Comparison of ENCODE assay signal across 13 mouse cellular contexts in the genomic region with DNA sequence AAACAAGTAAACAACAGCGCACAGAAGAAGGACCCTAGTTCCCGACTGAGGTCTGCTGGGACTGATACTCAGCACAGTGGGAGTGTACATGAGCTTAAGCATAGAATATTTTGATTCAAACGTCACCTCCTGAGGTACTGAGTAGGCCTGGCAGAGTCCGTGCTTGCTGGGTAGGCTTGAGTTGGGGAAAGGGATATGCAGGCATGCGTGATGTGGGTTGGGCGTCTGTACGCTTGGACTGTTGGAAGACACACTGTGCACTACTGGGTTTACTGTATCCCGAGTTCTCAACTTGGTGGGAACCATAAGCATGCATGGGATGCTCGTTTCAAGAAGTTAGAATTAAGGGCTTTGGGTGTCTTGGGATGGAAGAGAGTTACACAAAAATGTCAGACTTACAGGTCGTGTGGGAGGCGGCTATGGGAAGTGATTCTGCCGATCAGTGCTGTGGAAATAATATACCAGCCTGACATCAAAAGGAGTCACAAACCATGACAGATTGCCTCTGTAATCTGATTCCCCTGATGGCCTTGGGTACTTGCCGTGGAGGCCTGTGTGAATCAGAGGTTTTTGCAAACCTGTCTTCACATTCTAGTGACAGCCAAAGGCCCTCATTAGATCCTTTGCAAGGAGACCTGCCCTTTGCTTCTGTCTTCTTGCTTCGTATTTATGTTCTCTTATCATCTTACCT.
DNase-seq lines count a peak whose midpoint lies in the region; ATAC-seq and TF ChIP-seq lines count a peak whose summit lies in the region.
"Had no signal": no experiment of that assay in that cellular context is flagged by ENCODE, and none has a peak within 500 bp of the region (broad histone marks: within the 10 kb centered on the region; RNA-seq: fewer than 3 reads in every experiment).

No protein-coding gene starts in this region.

- H3K4me3 ChIP-seq in midbrain, embryonic 12.5 days: no peak overlapping the region
- H3K4me3 ChIP-seq in midbrain, postnatal 0 days (ENCODE audit: low read depth, low read length): no peak overlapping the region
- no peak overlapping the region for H3K4me3 ChIP-seq in hindbrain, embryonic 11.5 days (ENCODE audit: low read depth, low read length)
- no peak overlapping the region for H3K4me3 ChIP-seq in olfactory bulb, adult 2 months (ENCODE audit: insufficient read depth, low read depth, low read length)
- H3K4me3 ChIP-seq: heart, embryonic 15.5 days; limb, embryonic 15.5 days had no signal

- no peaks in the 10 kb centered on the region for H3K27me3 ChIP-seq in midbrain, embryonic 12.5 days
- no peaks in the 10 kb centered on the region for H3K27me3 ChIP-seq in midbrain, postnatal 0 days (ENCODE audit: insufficient read depth, low read length)
- H3K27me3 ChIP-seq in hindbrain, embryonic 11.5 days (ENCODE audit: control insufficient read depth, insufficient read depth, low read length): no peaks in the 10 kb centered on the region
- H3K27me3 ChIP-seq: heart, embryonic 15.5 days; limb, embryonic 15.5 days had no signal

- no peaks in the 10 kb centered on the region for H3K36me3 ChIP-seq in midbrain, embryonic 12.5 days
- no peaks in the 10 kb centered on the region for H3K36me3 ChIP-seq in midbrain, postnatal 0 days (ENCODE audit: insufficient read depth, low read length)
- H3K36me3 ChIP-seq in hindbrain, embryonic 11.5 days (ENCODE audit: control insufficient read depth, insufficient read depth, low read length): no peaks in the 10 kb centered on the region
- H3K36me3 ChIP-seq: heart, embryonic 15.5 days; limb, embryonic 15.5 days had no signal

- DNase-seq in midbrain, postnatal 0 days (ENCODE audit: low spot score): no peak
- peak; percentile 62 for DNase-seq in adrenal gland, postnatal 36 days
- peak; percentile 33 for DNase-seq in hindbrain, embryonic 11.5 days (ENCODE audit: low spot score)
- no peak for DNase-seq in ovary, postnatal 36 days (ENCODE audit: low spot score)
- DNase-seq in cerebellum, adult 11 months: no peak
- DNase-seq: cerebellum, adult 8-10 months; kidney, adult 2 months; thymus, postnatal 14 days had no signal

- H3K4me1 ChIP-seq in midbrain, embryonic 12.5 days: peaks cover 51% of the 10 kb centered on the region
- peaks cover 5% of the 10 kb centered on the region; the same call in 1 of the 2 replicates for H3K4me1 ChIP-seq in midbrain, postnatal 0 days (ENCODE audit: insufficient read depth, low read length)
- peaks cover 2% of the 10 kb centered on the region for H3K4me1 ChIP-seq in hindbrain, embryonic 11.5 days (replicated peaks; ENCODE audit: control insufficient read depth, insufficient read depth, low read length)
- H3K4me1 ChIP-seq in olfactory bulb, adult 2 months (ENCODE audit: control insufficient read depth, insufficient read depth, low read length): peaks cover 38% of the 10 kb centered on the region

- no peak overlapping the region; the same call in 1 of the 2 replicates for H3K27ac ChIP-seq in midbrain, embryonic 12.5 days (replicated peaks)
- H3K27ac ChIP-seq in midbrain, postnatal 0 days (ENCODE audit: low read depth, low read length): no peak overlapping the region
- no peak overlapping the region for H3K27ac ChIP-seq in hindbrain, embryonic 11.5 days (ENCODE audit: low read depth, low read length)
- H3K27ac ChIP-seq in olfactory bulb, adult 2 months (ENCODE audit: insufficient read depth, low read depth, low read length): peak overlapping the region; percentile 14; the same call in 1 of the 2 replicates
- H3K27ac ChIP-seq: heart, embryonic 15.5 days; limb, embryonic 15.5 days had no signal

- no peak for TF ChIP-seq POLR2A in olfactory bulb, adult 2 months (IDR thresholded peaks at IDR 0.05; ENCODE audit: insufficient read depth, low read depth, low read length)

- H3K9ac ChIP-seq in midbrain, embryonic 12.5 days (replicated peaks): no peak overlapping the region
- no peak overlapping the region for H3K9ac ChIP-seq in midbrain, postnatal 0 days (replicated peaks; ENCODE audit: low read length, poor library complexity, severe bottlenecking)
- H3K9ac ChIP-seq in hindbrain, embryonic 11.5 days (ENCODE audit: low read depth, low read length): no peak overlapping the region
- H3K9ac ChIP-seq: heart, embryonic 15.5 days; limb, embryonic 15.5 days had no signal

- no peak for TF ChIP-seq CTCF in midbrain, postnatal 0 days (IDR thresholded peaks at IDR 0.05)
- TF ChIP-seq CTCF in olfactory bulb, adult 2 months (IDR thresholded peaks at IDR 0.05; ENCODE audit: insufficient read depth, low read depth, low read length): no peak

- 0 out of 2 replicates have a peak overlapping the region, but pooled peaks have one; percentile 2 for H3K4me2 ChIP-seq in midbrain, embryonic 12.5 days (replicated peaks)
- H3K4me2 ChIP-seq in midbrain, postnatal 0 days (ENCODE audit: low read depth, low read length, poor library complexity, severe bottlenecking): no peak overlapping the region
- no peak overlapping the region for H3K4me2 ChIP-seq in hindbrain, embryonic 11.5 days (replicated peaks; ENCODE audit: low read depth, low read length)
- H3K4me2 ChIP-seq: heart, embryonic 15.5 days; limb, embryonic 15.5 days had no signal

- 60% methylated on average over 14 of the region's 14 CpGs for WGBS in midbrain, embryonic 12.5 days
- 55% methylated on average over 14 of the region's 14 CpGs for WGBS in midbrain, postnatal 0 days
- WGBS in hindbrain, embryonic 11.5 days: 54% methylated on average over 14 of the region's 14 CpGs
- 69% methylated on average over 14 of the region's 14 CpGs for WGBS in olfactory bulb, adult 2 months

- ATAC-seq in midbrain, embryonic 12.5 days (ENCODE audit: low FRiP score, low read depth): no peak
- ATAC-seq in midbrain, postnatal 0 days (ENCODE audit: low FRiP score): no peak
- ATAC-seq in hindbrain, embryonic 11.5 days (ENCODE audit: low FRiP score): no peak
- ATAC-seq: midbrain, embryonic 16.5 days had no signal

- no peaks in the 10 kb centered on the region for H3K9me3 ChIP-seq in midbrain, embryonic 12.5 days
- H3K9me3 ChIP-seq in midbrain, postnatal 0 days (ENCODE audit: low read length): no peaks in the 10 kb centered on the region
- no peaks in the 10 kb centered on the region for H3K9me3 ChIP-seq in hindbrain, embryonic 11.5 days (ENCODE audit: control insufficient read depth, low read length)
- H3K9me3 ChIP-seq: heart, embryonic 15.5 days; limb, embryonic 15.5 days had no signal

Comparison
In these comparisons a context has a peak if more than half of its experiments do, and no peak if none do; other contexts are left out.
1. DNase-seq: peak in adrenal gland, postnatal 36 days (2 of 2) and hindbrain, embryonic 11.5 days (single experiment); none in midbrain, postnatal 0 days (single experiment), ovary, postnatal 36 days (single experiment) and cerebellum, adult 11 months (single experiment).